Comparison of ENCODE assay signal across 11 mouse cellular contexts in the genomic region with DNA sequence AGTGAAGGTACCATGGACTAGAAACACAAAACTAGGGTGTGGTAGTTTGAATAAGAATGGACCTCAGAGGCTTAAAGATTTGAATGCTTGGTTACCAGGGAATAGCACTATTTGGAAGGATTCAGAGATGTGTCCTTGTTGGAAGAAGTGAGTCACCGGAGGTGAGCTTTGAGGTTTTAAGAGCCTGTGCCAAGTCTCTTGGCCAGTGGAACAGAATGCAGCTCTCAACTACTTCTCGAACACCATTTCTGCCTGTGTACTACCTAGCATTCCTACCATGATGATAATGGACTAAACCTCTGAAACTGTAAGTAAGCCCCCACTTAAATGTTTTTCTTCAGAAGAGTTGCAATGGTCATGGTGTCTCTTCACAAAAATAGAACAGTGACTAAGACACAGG.
"Had no signal": no experiment of that assay in that cellular context is flagged by ENCODE, and none has a peak within 500 bp of the region (broad histone marks: within the 10 kb centered on the region; RNA-seq: fewer than 3 reads in every experiment).

No protein-coding gene starts in this region.

- H3K9ac ChIP-seq: liver, embryonic 13.5 days; liver, postnatal 0 days; lung, embryonic 15.5 days; midbrain, embryonic 13.5 days had no signal

- H3K36me3 ChIP-seq: limb, embryonic 10.5 days; liver, embryonic 13.5 days; lung, embryonic 15.5 days; midbrain, embryonic 13.5 days had no signal

- H3K4me3 ChIP-seq: limb, embryonic 10.5 days; liver, embryonic 13.5 days; lung, embryonic 15.5 days; midbrain, embryonic 13.5 days had no signal

- H3K4me1 ChIP-seq: limb, embryonic 10.5 days; liver, embryonic 13.5 days; lung, embryonic 15.5 days; midbrain, embryonic 13.5 days had no signal

- DNase-seq: kidney, postnatal 10 days; kidney, postnatal 4 days; liver, embryonic 13.5 days; liver, postnatal 0 days; right cerebral cortex, postnatal 4 days; spleen, adult 18-20 months; thymus, adult 18-20 months; thymus, postnatal 14 days had no signal

- H3K27me3 ChIP-seq: liver, embryonic 13.5 days; lung, embryonic 15.5 days; midbrain, embryonic 13.5 days had no signal

- H3K27ac ChIP-seq: limb, embryonic 10.5 days; liver, embryonic 13.5 days; lung, embryonic 15.5 days; midbrain, embryonic 13.5 days had no signal
